Mouse (Mus musculus): Measurements from ENCODE around the gene Slc30a9. TPM values are rescaled to one million over a fixed set of nuclear protein-coding genes. Genes with fewer than 3 reads are reported as not detected.
A peak's percentile ranks its signal among the peaks of the same experiment; 100 is the strongest.

Gene Slc30a9
- total RNA-seq (2022), result 100 to 1,000 TPM; 167 to 222 (median 194) TPM

GRCm38 (mm10) chr5:67306698-67307521 lies at the start of gene Slc30a9:
Gene Slc30a9 (plus strand): TSS chr5:67306955.
- DNase-seq (ENCODE audit: low spot score in 2 of 2), result peak; percentile 71 to 89

GRCm38 (mm10) chr5:67258473-67258872 lies 48.3 kb upstream of the Slc30a9 start:
- no peak for DNase-seq (ENCODE audit: low spot score in 2 of 2)

- no peak for DNase-seq (ENCODE audit: low spot score in 2 of 2)
Measured at GRCm38 (mm10) chr5:67260159-67260530, 46.6 kb upstream of the Slc30a9 start.

GRCm38 (mm10) chr5:67260531-67261371 lies 46.0 kb upstream of the Slc30a9 start, which contains the start of gene Tmem33:
Gene Tmem33 (plus strand): TSS chr5:67260565.
- DNase-seq (ENCODE audit: low spot score in 2 of 2), result peak; percentile 92

GRCm38 (mm10) chr5:67262964-67263363 lies 43.8 kb upstream of the Slc30a9 start:
- no peak for DNase-seq (ENCODE audit: low spot score in 2 of 2)

GRCm38 (mm10) chr5:67266106-67266505 lies 40.6 kb upstream of the Slc30a9 start:
- DNase-seq (ENCODE audit: low spot score in 2 of 2), result no peak

- no peak for DNase-seq (ENCODE audit: low spot score in 2 of 2)
Measured at GRCm38 (mm10) chr5:67269309-67269708, 37.4 kb upstream of the Slc30a9 start.

- no peak for DNase-seq (ENCODE audit: low spot score in 2 of 2)
Measured at GRCm38 (mm10) chr5:67279407-67279806, 27.3 kb upstream of the Slc30a9 start.

- DNase-seq (ENCODE audit: low spot score in 2 of 2), result no peak
Measured at GRCm38 (mm10) chr5:67279840-67280239, 26.9 kb upstream of the Slc30a9 start.

- no peak for DNase-seq (ENCODE audit: low spot score in 2 of 2)
Measured at GRCm38 (mm10) chr5:67280400-67280799, 26.4 kb upstream of the Slc30a9 start.

GRCm38 (mm10) chr5:67295029-67295428 lies 11.7 kb upstream of the Slc30a9 start:
- DNase-seq (ENCODE audit: low spot score in 2 of 2), result no peak

GRCm38 (mm10) chr5:67295682-67296081 lies 11.1 kb upstream of the Slc30a9 start:
- DNase-seq (ENCODE audit: low spot score in 2 of 2), result no peak

- no peak for DNase-seq (ENCODE audit: low spot score in 2 of 2)
Measured at GRCm38 (mm10) chr5:67296171-67296570, 10.6 kb upstream of the Slc30a9 start.

- DNase-seq (ENCODE audit: low spot score in 2 of 2), result no peak
Measured at GRCm38 (mm10) chr5:67297026-67297813, 9.5 kb upstream of the Slc30a9 start.

GRCm38 (mm10) chr5:67299847-67300412 lies 6.8 kb upstream of the Slc30a9 start:
- DNase-seq (ENCODE audit: low spot score in 2 of 2), result no peak

GRCm38 (mm10) chr5:67300926-67301597 lies 5.7 kb upstream of the Slc30a9 start:
- DNase-seq (ENCODE audit: low spot score in 2 of 2), result no peak

GRCm38 (mm10) chr5:67301722-67302331 lies 4.9 kb upstream of the Slc30a9 start:
- DNase-seq (ENCODE audit: low spot score in 2 of 2), result no peak

- DNase-seq (ENCODE audit: low spot score in 2 of 2), result no peak
Measured at GRCm38 (mm10) chr5:67303816-67304215, 2.9 kb upstream of the Slc30a9 start.

- DNase-seq (ENCODE audit: low spot score in 2 of 2), result no peak
Measured at GRCm38 (mm10) chr5:67307659-67308222, 986 bp downstream of the Slc30a9 start.
